Mouse (Mus musculus) bone marrow macrophage, adult 2 months (primary cell): ENCODE measurements around the gene Erf.

Experiments
- CTCF ChIP-seq: IDR thresholded peaks from 2 replicates; pipeline ENCODE4 v1.5.1; 2012; ENCODE audit warnings: low read depth, mild to moderate bottlenecking, low read length, moderate library complexity
- POLR2A ChIP-seq: IDR thresholded peaks from 2 replicates; pipeline ENCODE4 v1.6.1; 2012; ENCODE audit warnings: mild to moderate bottlenecking, low read depth, low read length, borderline replicate concordance

GRCm38 (mm10) chr7:25243361-25243760 lies 7.2 kb downstream of the Erf start:
- no peak for TF ChIP-seq CTCF
- no peak for TF ChIP-seq POLR2A
